In genomic region chr9:108178391-108178790, GRCm38 (mm10) we compare ENCODE assay signal across 15 mouse cellular contexts. TPM values are rescaled to one million over a fixed set of nuclear protein-coding genes. Genes with fewer than 3 reads are reported as not detected.
DNase-seq lines count a peak whose midpoint lies in the region; ATAC-seq lines count a peak whose summit lies in the region.
"Had no signal": no experiment of that assay in that cellular context is flagged by ENCODE, and none has a peak within 500 bp of the region (broad histone marks: within the 10 kb centered on the region; RNA-seq: fewer than 3 reads in every experiment).

No protein-coding gene starts in this region.

- no peak for DNase-seq in heart, adult 18-20 months
- peak; percentile 37 for DNase-seq in ovary, postnatal 36 days (ENCODE audit: low spot score)
- DNase-seq in ovary, postnatal 14 days (ENCODE audit: low spot score) = no peak
- peak; percentile 34 for DNase-seq in adrenal gland, postnatal 25 days
- no peak for DNase-seq in right cerebral cortex, postnatal 10 days (ENCODE audit: low spot score in 2 of 2)
- DNase-seq in spleen, postnatal 4 days (ENCODE audit: low spot score in 2 of 2) = no peak
- DNase-seq: cerebellum, adult 8-10 months; gastrocnemius, postnatal 10 days; heart, postnatal 36 days had no signal

- H3K27me3 ChIP-seq in heart, embryonic 12.5 days (replicated peaks) = no peaks in the 10 kb centered on the region
- H3K27me3 ChIP-seq: embryonic facial prominence, embryonic 13.5 days; forebrain, embryonic 12.5 days; hindbrain, embryonic 15.5 days had no signal

- H3K4me2 ChIP-seq in heart, embryonic 12.5 days = no peak overlapping the region
- H3K4me2 ChIP-seq: embryonic facial prominence, embryonic 13.5 days; forebrain, embryonic 12.5 days; heart, embryonic 13.5 days; hindbrain, embryonic 15.5 days had no signal

- no peak overlapping the region for H3K27ac ChIP-seq in heart, embryonic 12.5 days (ENCODE audit: poor library complexity, severe bottlenecking)
- H3K27ac ChIP-seq: embryonic facial prominence, embryonic 13.5 days; forebrain, embryonic 12.5 days; heart, embryonic 13.5 days; hindbrain, embryonic 15.5 days had no signal

- peaks cover 3% of the 10 kb centered on the region; the same call in 1 of the 2 replicates for H3K4me1 ChIP-seq in heart, embryonic 12.5 days (replicated peaks)
- H3K4me1 ChIP-seq: embryonic facial prominence, embryonic 13.5 days; heart, embryonic 13.5 days had no signal

- 0 out of 2 replicates have a peak overlapping the region, but pooled peaks have one; percentile 4 for H3K9ac ChIP-seq in heart, embryonic 12.5 days
- H3K9ac ChIP-seq: embryonic facial prominence, embryonic 13.5 days; forebrain, embryonic 12.5 days; heart, embryonic 13.5 days; hindbrain, embryonic 15.5 days had no signal

- 58% methylated on average over 5 of the region's 5 CpGs for WGBS in heart, embryonic 12.5 days

- no peaks in the 10 kb centered on the region for H3K9me3 ChIP-seq in heart, embryonic 12.5 days (replicated peaks)
- H3K9me3 ChIP-seq: embryonic facial prominence, embryonic 13.5 days; forebrain, embryonic 12.5 days; heart, embryonic 13.5 days; hindbrain, embryonic 15.5 days had no signal

- no peak for ATAC-seq in heart, embryonic 12.5 days (ENCODE audit: insufficient number of reproducible peaks, low FRiP score)
- ATAC-seq: forebrain, embryonic 16.5 days had no signal

- no peak overlapping the region for H3K4me3 ChIP-seq in heart, embryonic 12.5 days
- H3K4me3 ChIP-seq: embryonic facial prominence, embryonic 13.5 days; forebrain, embryonic 12.5 days; heart, embryonic 13.5 days; hindbrain, embryonic 15.5 days had no signal

- H3K36me3 ChIP-seq in heart, embryonic 12.5 days = no peaks in the 10 kb centered on the region
- H3K36me3 ChIP-seq: embryonic facial prominence, embryonic 13.5 days; forebrain, embryonic 12.5 days; heart, embryonic 13.5 days; hindbrain, embryonic 15.5 days had no signal

RNA-seq across cellular contexts. Expression of gene Bsn, which starts 11.8 kb away (rescaled TPM):
- 0.39 and 0.50 TPM in 2 replicates for polyA plus RNA-seq in heart, embryonic 12.5 days (2016; fragmentation: Nextera tagmentation; extraction: Ambion mirVana)
- total RNA-seq in heart, adult 18-20 months (2021) = under 1 TPM; 0.02 to 0.08 TPM
- total RNA-seq in adrenal gland, postnatal 25 days (2021) = 9.1 and 10.0 TPM in 2 replicates

Comparison
In these comparisons a context has a peak if more than half of its experiments do, and no peak if none do; other contexts are left out.
1. DNase-seq: peak in ovary, postnatal 36 days (single experiment) and adrenal gland, postnatal 25 days (single experiment); none in heart, adult 18-20 months (0 of 2), ovary, postnatal 14 days (single experiment), right cerebral cortex, postnatal 10 days (0 of 2) and spleen, postnatal 4 days (0 of 2).